Mouse (Mus musculus) lung, postnatal 0 days (tissue): ENCODE results near the gene Olfr313. TPM values are rescaled to one million over a fixed set of nuclear protein-coding genes. Genes with fewer than 3 reads are reported as not detected.
"Not testable (repeated sequence)": the region's sequence is repeated elsewhere in the genome, so short reads cannot be mapped to it uniquely, and the experiment has no call there.

ENCODE experiments used
- ATAC-seq: fragments of 200-750 bp; cut with Nextera tagmentation; 2 replicates; pipeline ENCODE4 v1.8.0; 2017; ENCODE audit warnings: moderate library complexity
- DNase-seq: peaks from one replicate; pipeline ENCODE4 v3.0.0-alpha.2; 2016; ENCODE audit warnings: low spot score
- H3K27ac ChIP-seq: fragments of 300-500 bp; sonication (generic); 2 replicates; pipeline ENCODE4 v1.5.1; 2014; ENCODE audit warnings: antibody characterized with exemption, mild to moderate bottlenecking, low read length, mixed read lengths
- H3K27me3 ChIP-seq: fragments of 300-500 bp; sonication (generic); replicated peaks from 2 replicates; pipeline ENCODE4 v1.6.1; 2014; ENCODE audit warnings: low read length, mixed read lengths; ENCODE audit not compliant: insufficient read depth
- H3K36me3 ChIP-seq: fragments of 300-500 bp; sonication (generic); 2 replicates; pipeline ENCODE4 v1.6.1; 2014; ENCODE audit warnings: low read length, mixed read lengths; ENCODE audit not compliant: insufficient read depth
- H3K4me1 ChIP-seq: fragments of 300-500 bp; sonication (generic); 2 replicates; pipeline ENCODE4 v1.6.1; 2014; ENCODE audit warnings: antibody characterized with exemption, low read depth, low read length, mixed read lengths; ENCODE audit not compliant: insufficient read depth
- H3K4me2 ChIP-seq: fragments of 300-500 bp; sonication (generic); replicated peaks from 2 replicates; pipeline ENCODE4 v1.6.1; 2014; ENCODE audit warnings: low read depth, mild to moderate bottlenecking, low read length, moderate library complexity, mixed read lengths
- H3K4me3 ChIP-seq: fragments of 300-500 bp; sonication (generic); 2 replicates; pipeline ENCODE4 v1.5.1; 2014; ENCODE audit warnings: low read depth, low read length
- H3K9ac ChIP-seq: fragments of 300-500 bp; sonication (generic); replicated peaks from 2 replicates; pipeline ENCODE4 v1.6.1; 2014; ENCODE audit warnings: low read depth, mild to moderate bottlenecking
- H3K9me3 ChIP-seq: fragments of 300-500 bp; sonication (generic); 2 replicates; pipeline ENCODE4 v1.6.1; 2016; ENCODE audit warnings: low read length, mixed read lengths
- CTCF ChIP-seq: IDR thresholded peaks from 2 replicates; pipeline ENCODE4 v1.5.1; 2016; ENCODE audit warnings: antibody characterized with exemption, mild to moderate bottlenecking
- EP300 ChIP-seq: IDR thresholded peaks from 2 replicates; pipeline ENCODE4 v1.6.1; 2016; ENCODE audit warnings: antibody characterized with exemption, mild to moderate bottlenecking, control low read depth
- WGBS: fragments of 180-500 bp; shearing (Covaris S2); extraction: QIAGEN DNeasy Blood & Tissue Kit; methylation state at CpG from one replicate; pipeline ENCODE4 v1.1.7; 2014; 5-methylcytosine and 5-hydroxymethylcytosine counted together
- polyA plus RNA-seq: library from polyadenylated mRNA; unstranded; fragments of >200 nt; fragmentation: Nextera tagmentation; extraction: Ambion mirVana; gene quantifications from 2 replicates; pipeline ENCODE4 v1.2.1, GENCODE M21; 2015

The Olfr313 gene
- polyA plus RNA-seq, 1 experiment from 2014 or later: not detected

DNA sequence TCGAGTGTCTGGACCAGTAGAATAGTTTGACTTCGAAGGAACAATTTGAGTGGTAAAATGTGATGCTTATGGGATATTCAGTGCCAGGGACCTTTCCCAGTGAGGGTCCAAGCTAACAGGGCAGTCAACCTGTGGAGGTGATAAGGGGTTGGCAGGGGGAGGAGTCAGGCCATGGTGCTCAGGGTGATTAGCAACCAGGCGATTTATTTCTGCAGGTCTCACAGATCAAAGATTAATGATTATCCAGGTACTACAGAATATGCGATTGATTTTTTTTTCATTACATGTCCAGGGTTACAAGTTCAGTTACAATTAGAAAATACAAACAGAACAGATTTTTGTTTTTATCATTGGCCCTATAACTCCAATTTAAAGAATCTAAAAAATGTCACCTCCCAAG, 10.9 kb upstream of the Olfr313 start:
- TF ChIP-seq EP300 (no peak), CTCF (no peak)
- Histone ChIP-seq H3K4me1 (no peaks in the 10 kb centered on the region), H3K27ac (no peak overlapping the region), H3K9ac (no peak overlapping the region), H3K4me3 (no peak overlapping the region), H3K36me3 (no peaks in the 10 kb centered on the region), H3K4me2 (no peak overlapping the region), H3K27me3 (no peaks in the 10 kb centered on the region), H3K9me3 (no peaks in the 10 kb centered on the region)
- no peak for DNase-seq
- 34% methylated on average over 4 of the region's 4 CpGs for WGBS
- no peak for ATAC-seq

- Histone ChIP-seq H3K9me3 (no peaks in the 10 kb centered on the region), H3K4me3 (no peak overlapping the region), H3K27ac (no peak overlapping the region), H3K4me2 (no peak overlapping the region), H3K27me3 (no peaks in the 10 kb centered on the region), H3K36me3 (no peaks in the 10 kb centered on the region), H3K9ac (no peak overlapping the region), H3K4me1 (no peaks in the 10 kb centered on the region)
- WGBS: 16% methylated on average over 2 of the region's 2 CpGs
- DNase-seq (no peak), ATAC-seq (no peak)
- TF ChIP-seq CTCF: no peak
Observed at GRCm38 (mm10) chr11:58804393-58804792, 10.4 kb upstream of the Olfr313 start.

GRCm38 (mm10) chr11:58812001-58812400, 2.8 kb upstream of the Olfr313 start:
- Histone ChIP-seq H3K27ac (no peak overlapping the region), H3K4me3 (no peak overlapping the region), H3K4me2 (no peak overlapping the region), H3K9me3 (no peaks in the 10 kb centered on the region), H3K27me3 (no peaks in the 10 kb centered on the region), H3K4me1 (no peaks in the 10 kb centered on the region), H3K9ac (no peak overlapping the region), H3K36me3 (no peaks in the 10 kb centered on the region)
- TF ChIP-seq EP300 (no peak), CTCF (peak; percentile 42)
- no peak for DNase-seq
- ATAC-seq: no peak
- WGBS: 4% methylated on average over 1 of the region's 1 CpGs

DNA sequence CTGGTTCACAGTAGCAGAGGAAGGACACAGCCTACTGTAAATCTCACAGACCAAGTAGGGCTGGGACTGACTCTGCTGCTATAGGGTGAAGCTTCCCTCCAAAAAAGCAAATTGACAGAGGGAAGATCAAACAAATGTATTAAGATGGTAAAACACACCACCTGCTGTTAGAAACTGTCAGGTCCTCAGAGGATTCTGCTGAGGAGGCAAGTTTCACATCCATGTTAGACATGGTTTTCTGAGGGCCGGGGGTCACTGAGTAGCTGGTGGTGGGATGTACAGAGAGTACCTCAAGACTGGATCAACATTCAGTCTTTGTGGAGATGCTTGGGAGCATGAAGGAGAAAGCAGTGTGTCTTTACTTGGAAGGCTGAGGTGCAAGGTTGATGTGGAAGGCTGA, 876 bp downstream of the Olfr313 start:
- H3K4me3 ChIP-seq: no peak overlapping the region
- no peaks in the 10 kb centered on the region for H3K27me3 ChIP-seq
- no peaks in the 10 kb centered on the region for H3K9me3 ChIP-seq
- ATAC-seq (no peak), DNase-seq (no peak)
- no peak for TF ChIP-seq EP300
- no peak for TF ChIP-seq CTCF
- no peaks in the 10 kb centered on the region for H3K4me1 ChIP-seq
- 70% methylated on average over 1 of the region's 1 CpGs for WGBS
- no peak overlapping the region for H3K4me2 ChIP-seq
- no peak overlapping the region for H3K9ac ChIP-seq
- no peak overlapping the region for H3K27ac ChIP-seq
- H3K36me3 ChIP-seq: no peaks in the 10 kb centered on the region

DNA sequence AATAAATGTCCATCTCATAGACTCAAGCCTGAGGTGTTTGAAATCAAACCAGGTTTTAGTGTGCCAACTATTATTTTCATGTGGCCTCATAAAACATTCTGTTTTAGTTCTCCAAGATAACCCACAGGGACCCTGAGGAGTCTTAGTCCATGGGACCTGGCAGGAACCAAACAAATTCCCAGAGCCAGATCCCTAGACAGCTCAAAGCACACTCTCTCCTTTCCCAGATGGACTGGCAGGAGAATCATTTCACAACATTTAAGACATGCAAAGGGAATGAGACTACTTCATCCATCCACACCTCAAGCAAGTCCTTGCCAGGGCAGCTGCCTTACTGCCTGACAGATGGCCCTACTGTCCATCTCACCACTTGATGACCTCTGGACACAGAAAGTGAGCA, 14.1 kb downstream of the Olfr313 start, which contains the start of gene Olfr312:
TSS of gene Olfr312 (plus strand) at position 301 of the 400 bp plus-strand sequence.
- not testable (repeated sequence) for H3K27me3 ChIP-seq, ATAC-seq, DNase-seq, H3K4me1 ChIP-seq, H3K36me3 ChIP-seq, H3K9me3 ChIP-seq, H3K4me2 ChIP-seq, H3K4me3 ChIP-seq, H3K27ac ChIP-seq, H3K9ac ChIP-seq

GRCm38 (mm10) chr11:58829764-58830163, 15.0 kb downstream of the Olfr313 start:
- no peak overlapping the region for H3K27ac ChIP-seq
- 72% methylated on average over 3 of the region's 3 CpGs for whole genome bisulfite sequencing
- no peak overlapping the region for H3K4me2 ChIP-seq
- DNase-seq (no peak), ATAC-seq (no peak)
- H3K36me3 ChIP-seq: no peaks in the 10 kb centered on the region
- H3K27me3 ChIP-seq: no peaks in the 10 kb centered on the region
- no peaks in the 10 kb centered on the region for H3K4me1 ChIP-seq
- TF ChIP-seq CTCF: no peak
- no peak for TF ChIP-seq EP300
- no peaks in the 10 kb centered on the region for H3K9me3 ChIP-seq
- H3K4me3 ChIP-seq: no peak overlapping the region
- no peak overlapping the region for H3K9ac ChIP-seq

- H3K4me2 ChIP-seq, DNase-seq, H3K36me3 ChIP-seq, H3K27me3 ChIP-seq, H3K27ac ChIP-seq, H3K9ac ChIP-seq, H3K4me3 ChIP-seq, H3K9me3 ChIP-seq, H3K4me1 ChIP-seq, ATAC-seq: not testable (repeated sequence)
- WGBS: 61% methylated on average over 3 of the region's 3 CpGs
Observed at GRCm38 (mm10) chr11:58832541-58832940, 17.7 kb downstream of the Olfr313 start.

GRCm38 (mm10) chr11:58838951-58839350, 24.2 kb downstream of the Olfr313 start, which contains the start of gene Olfr311:
Gene Olfr311, plus strand, starts transcription at chr11:58839251.
- H3K9me3 ChIP-seq, H3K27me3 ChIP-seq, H3K4me1 ChIP-seq, DNase-seq, H3K36me3 ChIP-seq, ATAC-seq, H3K4me3 ChIP-seq, H3K4me2 ChIP-seq, H3K9ac ChIP-seq, H3K27ac ChIP-seq: not testable (repeated sequence)
